Mouse (Mus musculus) cerebellum, postnatal 14 days (tissue): ENCODE measurements around the gene Fxyd1.

Source experiments
- DNase-seq, 2 experiments: peaks; one replicate each; pipeline ENCODE4 v3.0.0; 2021; ENCODE audit warnings: mixed read lengths in 2 of 2

Gene Fxyd1

GRCm38 (mm10) chr7:31057071-31057470, at the start of gene Fxyd1:
Fxyd1 (minus strand) TSS chr7:31057199.
- no peak for DNase-seq

- DNase-seq = no peak
Measured at GRCm38 (mm10) chr7:31106166-31106565, 49.2 kb upstream of the Fxyd1 start.

GRCm38 (mm10) chr7:31105061-31105768, 48.2 kb upstream of the Fxyd1 start:
- DNase-seq = peak; percentile 66 to 79

- DNase-seq = no peak
Measured at GRCm38 (mm10) chr7:31100786-31101185, 43.8 kb upstream of the Fxyd1 start.

- DNase-seq = peak in 1 of 2 experiments; percentile 51
Measured at GRCm38 (mm10) chr7:31099612-31099982, 42.6 kb upstream of the Fxyd1 start.

- peak in 1 of 2 experiments; percentile 56 for DNase-seq
Measured at GRCm38 (mm10) chr7:31098697-31099611, 42.0 kb upstream of the Fxyd1 start.

GRCm38 (mm10) chr7:31097583-31098248, 40.7 kb upstream of the Fxyd1 start:
- peak; percentile 95 to 97 for DNase-seq

GRCm38 (mm10) chr7:31096892-31097564, 40.0 kb upstream of the Fxyd1 start:
- no peak for DNase-seq

GRCm38 (mm10) chr7:31094774-31095501, 37.9 kb upstream of the Fxyd1 start:
- peak; percentile 61 to 72 for DNase-seq

GRCm38 (mm10) chr7:31089721-31090120, 32.7 kb upstream of the Fxyd1 start:
- DNase-seq = no peak

- no peak for DNase-seq
Measured at GRCm38 (mm10) chr7:31088206-31088605, 31.2 kb upstream of the Fxyd1 start.

- DNase-seq = no peak
Measured at GRCm38 (mm10) chr7:31087262-31087661, 30.3 kb upstream of the Fxyd1 start.

GRCm38 (mm10) chr7:31086175-31086755, 29.3 kb upstream of the Fxyd1 start:
- DNase-seq = no peak

GRCm38 (mm10) chr7:31085171-31085570, 28.2 kb upstream of the Fxyd1 start:
- DNase-seq = no peak

- no peak for DNase-seq
Measured at GRCm38 (mm10) chr7:31084140-31084539, 27.1 kb upstream of the Fxyd1 start.

GRCm38 (mm10) chr7:31082831-31083588, 26.0 kb upstream of the Fxyd1 start:
- peak; percentile 79 to 81 for DNase-seq

GRCm38 (mm10) chr7:31082106-31082505, 25.1 kb upstream of the Fxyd1 start:
- no peak for DNase-seq

- DNase-seq = peak in 1 of 2 experiments; percentile 64
Measured at GRCm38 (mm10) chr7:31081106-31081505, 24.1 kb upstream of the Fxyd1 start.

- DNase-seq = no peak
Measured at GRCm38 (mm10) chr7:31080611-31081010, 23.6 kb upstream of the Fxyd1 start.

GRCm38 (mm10) chr7:31079670-31080069, 22.7 kb upstream of the Fxyd1 start:
- DNase-seq = no peak
